Mouse (Mus musculus): ENCODE results near the gene Rsad2. TPM values are rescaled to one million over a fixed set of nuclear protein-coding genes. Genes with fewer than 3 reads are reported as not detected.
"Not testable (repeated sequence)": the region's sequence is repeated elsewhere in the genome, so short reads cannot be mapped to it uniquely, and the experiment has no call there.

The Rsad2 gene
- total and polyA plus RNA-seq, 3 experiments: 7.4 to 14.4 (median 8.2) TPM

DNA sequence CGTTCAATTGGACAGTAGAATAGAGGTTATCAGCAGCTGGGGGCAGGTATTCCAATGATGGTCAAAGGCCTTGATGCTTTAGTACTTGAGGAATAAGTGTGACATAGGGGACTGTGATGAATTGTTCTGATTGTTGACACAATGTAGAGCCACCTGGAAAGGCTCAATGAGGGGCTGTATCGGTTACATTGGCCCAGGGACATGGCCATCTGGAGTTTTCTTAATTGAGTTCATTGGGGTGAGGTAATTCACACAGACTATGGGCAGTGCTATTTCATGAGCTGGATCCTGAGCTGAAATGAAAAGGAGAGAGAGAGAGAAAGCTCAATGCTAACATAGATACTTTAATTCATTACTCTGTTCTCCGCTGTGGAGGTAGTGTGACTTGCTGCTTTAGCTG is 18.3 kb downstream of the Rsad2 start:
- H3K36me3 ChIP-seq (ENCODE audit: control insufficient read depth, insufficient read depth, low read length): no peaks in the 10 kb centered on the region; the same call in 1 of the 2 replicates
- H3K27me3 ChIP-seq (ENCODE audit: control insufficient read depth, insufficient read depth, low read length): no peaks in the 10 kb centered on the region; the same call in 1 of the 2 replicates
- TF ChIP-seq POLR2A (IDR thresholded peaks at IDR 0.05; ENCODE audit: insufficient read depth, low read depth, low read length): no peak
- no peak for TF ChIP-seq CTCF (IDR thresholded peaks at IDR 0.05)
- TF ChIP-seq EP300 (IDR thresholded peaks at IDR 0.05; ENCODE audit: insufficient read depth, low read depth, low read length): no peak
- DNase-seq: no peak
- H3K79me2 ChIP-seq (replicated peaks; ENCODE audit: control insufficient read depth, insufficient read depth, low read length): no peaks in the 10 kb centered on the region
- intact Hi-C loops (cut with DNase I): no loop called here
- WGBS: 78% methylated on average over 3 of the region's 3 CpGs
- H3K27ac ChIP-seq: no peak overlapping the region
- H3K4me1 ChIP-seq (ENCODE audit: control insufficient read depth, insufficient read depth, low read length): peaks cover 11% of the 10 kb centered on the region
- H3K4me3 ChIP-seq: no peak overlapping the region
- no peak overlapping the region for H3K9ac ChIP-seq (ENCODE audit: low read depth, low read length)

DNA sequence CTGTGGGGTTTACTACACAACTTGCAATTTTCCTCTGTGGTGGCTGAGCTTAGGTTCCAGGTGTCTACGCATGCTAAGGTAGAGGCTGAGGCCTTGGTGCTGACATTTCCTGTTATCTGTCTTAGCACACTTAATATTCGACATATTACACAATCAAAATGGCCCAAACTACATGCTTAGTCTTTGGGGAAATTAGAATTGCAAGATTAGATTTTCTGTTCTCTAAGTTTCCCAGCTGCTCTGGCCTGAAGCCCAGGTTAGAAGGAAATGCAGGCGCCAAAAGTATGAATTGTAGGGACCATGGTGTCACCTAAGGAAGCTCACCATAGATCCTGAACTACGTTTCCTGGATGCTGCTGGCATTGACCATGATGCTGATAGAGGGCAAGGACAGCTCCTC is 19.9 kb downstream of the Rsad2 start:
- TF ChIP-seq CTCF (IDR thresholded peaks at IDR 0.05) (no peak), EP300 (IDR thresholded peaks at IDR 0.05; ENCODE audit: insufficient read depth, low read depth, low read length) (0 out of 2 replicates have a peak, but pooled peaks have one; percentile 20)
- Histone ChIP-seq H3K4me3 (no peak overlapping the region), H3K27ac (peak overlapping the region; percentile 34; the same call in 1 of the 2 replicates), H3K27me3 (ENCODE audit: control insufficient read depth, insufficient read depth, low read length) (no peaks in the 10 kb centered on the region; the same call in 1 of the 2 replicates), H3K4me1 (ENCODE audit: control insufficient read depth, insufficient read depth, low read length) (peaks cover 11% of the 10 kb centered on the region), H3K79me2 (replicated peaks; ENCODE audit: control insufficient read depth, insufficient read depth, low read length) (no peaks in the 10 kb centered on the region), H3K9ac (ENCODE audit: low read depth, low read length) (no peak overlapping the region), H3K36me3 (ENCODE audit: control insufficient read depth, insufficient read depth, low read length) (no peaks in the 10 kb centered on the region; the same call in 1 of the 2 replicates)
- peak; percentile 52 to 55 for DNase-seq
- WGBS: 29% methylated on average over 4 of the region's 4 CpGs
- intact Hi-C loops (cut with DNase I): no loop called here

DNA sequence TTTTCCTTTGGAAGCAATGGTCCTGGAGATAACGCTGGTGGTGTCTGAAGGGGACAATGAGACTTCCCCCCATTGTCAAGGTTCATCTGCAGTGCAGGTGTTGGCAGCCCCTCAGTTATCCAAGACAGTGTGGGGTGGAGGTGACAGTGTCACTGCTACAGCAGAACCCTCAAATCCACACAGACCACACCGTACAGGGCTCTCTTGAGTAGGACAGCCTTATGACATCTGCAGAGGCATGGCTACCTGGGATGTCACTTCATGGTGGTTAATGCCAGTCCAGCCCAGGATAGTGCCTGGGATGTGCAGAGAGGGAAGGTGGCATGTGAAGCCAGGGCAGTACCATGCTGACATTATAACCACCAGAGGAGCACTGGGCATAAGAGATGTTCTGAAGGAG is 27.5 kb downstream of the Rsad2 start:
- H3K27ac ChIP-seq; H3K27me3 ChIP-seq (ENCODE audit: control insufficient read depth, insufficient read depth, low read length); DNase-seq; H3K79me2 ChIP-seq (replicated peaks; ENCODE audit: control insufficient read depth, insufficient read depth, low read length); H3K4me1 ChIP-seq (ENCODE audit: control insufficient read depth, insufficient read depth, low read length); H3K4me3 ChIP-seq; intact Hi-C loops (cut with DNase I); H3K36me3 ChIP-seq (ENCODE audit: control insufficient read depth, insufficient read depth, low read length); H3K9ac ChIP-seq (ENCODE audit: low read depth, low read length): not testable (repeated sequence)
- WGBS: 52% methylated on average over 2 of the region's 2 CpGs

DNA sequence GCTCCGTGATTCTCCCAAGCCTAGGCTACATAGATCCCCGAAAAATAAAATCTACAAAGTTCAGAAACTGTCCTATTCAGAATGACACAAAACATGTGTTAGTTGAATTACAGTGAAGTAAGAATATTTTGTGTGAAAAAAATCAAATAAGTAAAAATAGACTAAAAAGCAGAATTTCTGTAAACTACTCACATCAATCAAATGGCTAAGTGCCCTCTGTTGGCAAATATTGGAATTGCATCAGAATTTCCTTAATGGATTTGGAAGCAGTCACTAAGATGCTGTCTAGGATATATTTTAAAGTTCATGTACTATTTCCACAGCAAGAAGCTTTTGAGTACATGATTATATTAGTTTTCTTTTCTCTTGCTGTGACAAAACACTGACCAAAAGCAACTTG is 31.4 kb downstream of the Rsad2 start:
- Histone ChIP-seq H3K4me1 (ENCODE audit: control insufficient read depth, insufficient read depth, low read length) (peaks cover 4% of the 10 kb centered on the region), H3K79me2 (replicated peaks; ENCODE audit: control insufficient read depth, insufficient read depth, low read length) (no peaks in the 10 kb centered on the region), H3K9ac (ENCODE audit: low read depth, low read length) (no peak overlapping the region), H3K27ac (no peak overlapping the region), H3K36me3 (ENCODE audit: control insufficient read depth, insufficient read depth, low read length) (no peaks in the 10 kb centered on the region), H3K27me3 (ENCODE audit: control insufficient read depth, insufficient read depth, low read length) (no peaks in the 10 kb centered on the region), H3K4me3 (no peak overlapping the region)
- DNase-seq: no peak
- WGBS: 86% methylated on average over 2 of the region's 2 CpGs
- TF ChIP-seq CTCF (IDR thresholded peaks at IDR 0.05) (peak; percentile 91), EP300 (IDR thresholded peaks at IDR 0.05; ENCODE audit: insufficient read depth, low read depth, low read length) (no peak)
- intact Hi-C loops (cut with DNase I): loop anchor here (2.0 kb wide), 2 partner anchors 40 to 110 kb away; no protein-coding TSS in a partner anchor

DNA sequence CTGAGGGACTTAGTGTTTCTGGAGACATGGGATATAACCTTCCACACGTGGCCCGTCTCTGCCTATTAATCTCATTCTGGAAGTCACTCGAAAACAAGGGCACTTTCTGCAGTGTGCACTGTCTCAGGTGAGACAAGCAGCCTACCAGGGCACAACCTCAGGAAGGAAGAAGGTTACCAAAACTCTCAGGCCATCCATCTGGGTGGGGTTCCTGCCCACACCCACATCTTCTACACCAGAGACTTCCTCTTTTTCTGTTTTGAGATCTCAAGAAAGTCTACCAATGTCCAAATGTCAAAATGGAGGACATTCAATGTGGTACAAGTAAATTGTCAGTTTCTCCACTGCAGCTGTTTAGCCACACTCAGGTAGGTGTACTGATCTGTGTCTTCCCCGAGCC is 37.9 kb downstream of the Rsad2 start:
- no peak for DNase-seq
- no peaks in the 10 kb centered on the region for H3K36me3 ChIP-seq (ENCODE audit: control insufficient read depth, insufficient read depth, low read length)
- no peak overlapping the region for H3K9ac ChIP-seq (ENCODE audit: low read depth, low read length)
- WGBS: 81% methylated on average over 4 of the region's 4 CpGs
- H3K79me2 ChIP-seq (replicated peaks; ENCODE audit: control insufficient read depth, insufficient read depth, low read length): no peaks in the 10 kb centered on the region; the same call in 1 of the 2 replicates
- TF ChIP-seq CTCF (IDR thresholded peaks at IDR 0.05) (no peak), EP300 (IDR thresholded peaks at IDR 0.05; ENCODE audit: insufficient read depth, low read depth, low read length) (no peak), POLR2A (IDR thresholded peaks at IDR 0.05; ENCODE audit: insufficient read depth, low read depth, low read length) (no peak)
- H3K27ac ChIP-seq: no peak overlapping the region
- no peak overlapping the region for H3K4me3 ChIP-seq
- no peaks in the 10 kb centered on the region for H3K4me1 ChIP-seq (ENCODE audit: control insufficient read depth, insufficient read depth, low read length)
- H3K27me3 ChIP-seq (ENCODE audit: control insufficient read depth, insufficient read depth, low read length): no peaks in the 10 kb centered on the region
- intact Hi-C loops (cut with DNase I): loop anchor here (10.0 kb wide), 1 partner anchor 1324 kb away; the partner anchor contains the start of gene Id2

DNA sequence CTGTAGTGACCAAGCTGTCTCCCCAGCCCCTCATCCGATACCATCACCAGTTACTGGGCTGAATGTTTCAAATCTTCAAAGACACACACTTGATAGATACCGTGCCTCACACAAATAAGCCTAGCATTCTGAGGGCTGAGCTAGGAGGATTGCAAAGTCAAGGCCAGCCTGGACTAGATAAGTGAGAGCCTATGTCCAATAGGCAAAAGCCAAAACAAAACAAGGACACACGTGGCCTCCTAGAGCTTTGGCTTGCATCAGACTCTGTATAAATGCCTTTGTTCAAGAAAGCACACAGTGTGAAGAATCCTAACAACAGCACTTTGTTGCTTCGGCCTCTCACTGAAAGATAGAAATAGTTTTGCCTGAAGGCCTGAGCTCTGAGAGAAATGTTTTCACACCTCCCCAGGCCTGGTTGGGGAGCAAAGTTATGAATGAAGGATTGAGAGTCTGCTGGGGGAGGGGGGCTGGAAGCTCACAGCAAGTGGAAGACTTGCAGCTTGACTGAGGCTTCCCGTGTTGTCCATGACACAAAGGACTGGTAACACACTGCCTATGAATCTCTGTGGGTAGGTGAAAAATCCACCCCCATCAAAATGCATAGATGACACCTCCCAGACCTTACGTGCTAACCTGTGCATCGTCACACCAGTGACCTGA is 39.5 kb downstream of the Rsad2 start:
- intact Hi-C loops (cut with DNase I): loop anchor here (10.0 kb wide), 1 partner anchor 1322 kb away; the partner anchor contains the start of gene Id2
- DNase-seq: no peak
- H3K27ac ChIP-seq: no peak overlapping the region
- H3K79me2 ChIP-seq (replicated peaks; ENCODE audit: control insufficient read depth, insufficient read depth, low read length): no peaks in the 10 kb centered on the region; the same call in 1 of the 2 replicates
- H3K36me3 ChIP-seq (ENCODE audit: control insufficient read depth, insufficient read depth, low read length): no peaks in the 10 kb centered on the region
- H3K4me1 ChIP-seq (ENCODE audit: control insufficient read depth, insufficient read depth, low read length): peaks cover 2% of the 10 kb centered on the region
- 77% methylated on average over 7 of the region's 7 CpGs for WGBS
- no peaks in the 10 kb centered on the region for H3K27me3 ChIP-seq (ENCODE audit: control insufficient read depth, insufficient read depth, low read length)
- H3K9ac ChIP-seq (ENCODE audit: low read depth, low read length): no peak overlapping the region
- TF ChIP-seq CTCF (IDR thresholded peaks at IDR 0.05): no peak
- no peak for TF ChIP-seq POLR2A (IDR thresholded peaks at IDR 0.05; ENCODE audit: insufficient read depth, low read depth, low read length)
- TF ChIP-seq EP300 (IDR thresholded peaks at IDR 0.05; ENCODE audit: insufficient read depth, low read depth, low read length): no peak
- no peak overlapping the region for H3K4me3 ChIP-seq

Data from heart, adult 2 months (tissue).